Mouse (Mus musculus) G1E (cell line): ENCODE results near the gene Mrpl10. TPM values are rescaled to one million over a fixed set of nuclear protein-coding genes. Genes with fewer than 3 reads are reported as not detected.

ENCODE experiments used
- ATAC-seq: 2 replicates; pipeline ENCODE4 v1.8.0; 2016; ENCODE audit warnings: mild to moderate bottlenecking; ENCODE audit not compliant: insufficient number of reproducible peaks, poor library complexity, low FRiP score, severe bottlenecking; ENCODE audit errors: extremely low read depth
- DNase-seq: peaks from one replicate; pipeline ENCODE4 v3.0.0; 2012; ENCODE audit warnings: low spot score
- H3K27me3 ChIP-seq: 2 replicates; pipeline ENCODE4 v1.6.1; 2012; ENCODE audit warnings: mild to moderate bottlenecking, low read length, inconsistent platforms; ENCODE audit not compliant: insufficient read depth
- H3K36me3 ChIP-seq: replicated peaks from 2 replicates; pipeline ENCODE3; 2012; ENCODE audit warnings: mild to moderate bottlenecking, inconsistent platforms
- H3K4me1 ChIP-seq: 2 replicates; pipeline ENCODE4 v1.6.1; 2012; ENCODE audit warnings: low read depth, low read length, inconsistent platforms, mixed read lengths; ENCODE audit not compliant: insufficient read depth
- H3K4me3 ChIP-seq: 2 replicates; pipeline ENCODE4 v1.5.1; 2012; ENCODE audit warnings: low read depth, mild to moderate bottlenecking, inconsistent platforms, low read length, moderate library complexity, mixed read lengths
- H3K9me3 ChIP-seq: replicated peaks from 2 replicates; pipeline ENCODE4 v1.6.1; 2012; ENCODE audit warnings: inconsistent platforms
- CTCF ChIP-seq: IDR thresholded peaks from 2 replicates; pipeline ENCODE4 v1.5.1; 2012; ENCODE audit warnings: low read depth, low read length, inconsistent platforms, mixed read lengths
- GATA1 ChIP-seq: IDR thresholded peaks from 2 replicates; pipeline ENCODE4 v1.6.1; 2012; ENCODE audit warnings: borderline replicate concordance, low read length, inconsistent platforms, mixed read lengths
- GATA2 ChIP-seq: IDR thresholded peaks from 2 replicates; pipeline ENCODE4 v1.6.1; 2012; ENCODE audit warnings: low read depth, low read length, inconsistent platforms, borderline replicate concordance
- POLR2AphosphoS5 ChIP-seq: IDR thresholded peaks from 2 replicates; pipeline ENCODE4 v1.6.1; 2012; ENCODE audit warnings: low read depth, low read length, inconsistent platforms; ENCODE audit not compliant: insufficient replicate concordance
- TAL1 ChIP-seq: conservative IDR thresholded peaks from 2 replicates; pipeline ENCODE4 v1.6.1; 2012; ENCODE audit warnings: low read depth, low read length, inconsistent platforms, mixed read lengths
- polyA plus RNA-seq: library from polyadenylated mRNA; stranded (reverse); fragments of >175 nt; gene quantifications from 2 replicates; pipeline ENCODE4 v1.2.3, GENCODE M21; 2012
- total RNA-seq, 2 experiments: library from RNA; stranded (forward) in 1 of 2; stranded (reverse) in 1 of 2; fragments of 200-1000 nt in 1 of 2; fragments of >200 nt in 1 of 2; fragmentation: Nextera tagmentation in 1 of 2; gene quantifications; 2 replicates each; pipeline ENCODE4 v1.2.3; 2014 to 2017

Mrpl10 gene
- total and polyA plus RNA-seq, 3 experiments: 36.2 to 71.4 (median 37.8) TPM

- Histone ChIP-seq H3K4me1 (peaks cover 18% of the 10 kb centered on the region), H3K4me3 (no peak overlapping the region), H3K36me3 (no peaks in the 10 kb centered on the region), H3K9me3 (no peaks in the 10 kb centered on the region), H3K27me3 (peaks cover 91% of the 10 kb centered on the region)
- ATAC-seq (no peak), DNase-seq (no peak)
- no peak for TF ChIP-seq GATA1
- no peak for TF ChIP-seq CTCF
- TF ChIP-seq GATA2: no peak
- TF ChIP-seq TAL1: no peak
- no peak for TF ChIP-seq POLR2AphosphoS5
Observed at GRCm38 (mm10) chr11:96997380-96997956, 43.9 kb upstream of the Mrpl10 start.

DNA sequence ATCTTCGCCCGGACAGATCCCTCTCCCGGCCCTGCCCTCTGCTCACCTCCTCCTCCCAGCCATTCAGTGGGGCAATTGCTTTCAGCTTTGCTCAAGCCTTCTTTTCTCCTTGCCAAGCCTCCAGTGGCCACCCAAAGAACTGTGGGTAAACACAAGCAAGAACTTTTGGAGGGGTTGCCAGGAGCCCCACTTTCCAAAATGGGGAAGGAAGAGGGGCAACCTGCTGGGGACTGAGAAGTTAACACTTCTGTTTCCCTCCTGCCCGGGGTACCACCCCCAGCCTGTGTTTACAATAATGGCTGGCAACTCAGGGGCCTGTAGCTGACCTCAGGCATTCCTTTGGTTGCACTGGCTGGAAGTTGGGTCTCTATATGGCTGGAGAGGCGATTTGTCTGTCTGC is 38.2 kb upstream of the Mrpl10 start:
- no peak overlapping the region for H3K4me3 ChIP-seq
- H3K27me3 ChIP-seq: peaks cover 67% of the 10 kb centered on the region
- TF ChIP-seq GATA2: no peak
- TF ChIP-seq TAL1: no peak
- TF ChIP-seq GATA1: no peak
- no peak for TF ChIP-seq POLR2AphosphoS5
- TF ChIP-seq CTCF: no peak
- peaks cover 32% of the 10 kb centered on the region for H3K4me1 ChIP-seq
- H3K36me3 ChIP-seq: no peaks in the 10 kb centered on the region
- ATAC-seq (no peak), DNase-seq (no peak)
- H3K9me3 ChIP-seq: no peaks in the 10 kb centered on the region

DNA sequence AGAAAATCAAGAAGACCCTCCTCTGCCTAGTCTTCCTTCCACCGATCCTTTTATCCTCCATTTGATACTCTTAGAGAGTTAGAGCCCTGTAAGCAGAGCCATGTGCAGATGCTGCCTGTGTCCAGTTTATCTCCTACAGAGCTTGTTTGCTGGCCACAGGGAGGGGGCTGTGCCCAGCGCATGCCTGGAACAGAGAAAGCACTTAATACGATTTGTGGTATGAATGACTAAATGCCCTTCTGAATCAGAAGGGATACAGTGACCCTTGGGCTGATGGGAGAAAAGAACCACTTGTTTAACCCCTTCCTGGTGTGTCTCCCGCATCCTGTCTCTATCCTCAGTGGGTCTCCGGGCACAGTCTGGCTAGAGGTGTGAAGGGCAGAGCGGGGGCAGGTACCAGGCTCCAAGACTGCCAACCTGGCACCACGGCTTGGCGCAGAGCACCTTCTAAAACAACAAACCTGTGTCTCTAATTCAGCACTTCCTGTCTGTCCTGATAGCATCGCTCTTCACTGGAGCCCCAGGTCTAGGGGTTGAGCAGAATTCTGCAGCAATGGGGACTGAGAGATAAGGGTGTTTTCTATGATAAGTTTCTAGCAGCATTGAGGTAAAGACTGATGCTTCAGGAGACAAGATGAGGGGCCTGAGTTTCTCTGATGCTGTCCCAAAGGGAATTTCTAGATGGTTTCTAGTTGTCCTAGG is 34.1 kb upstream of the Mrpl10 start:
- DNase-seq: peak; percentile 29
- H3K27me3 ChIP-seq: peaks cover 69% of the 10 kb centered on the region
- H3K36me3 ChIP-seq: no peaks in the 10 kb centered on the region
- H3K9me3 ChIP-seq: no peaks in the 10 kb centered on the region
- TF ChIP-seq TAL1 (0 out of 2 replicates have a peak, but pooled peaks have one; percentile 27), GATA1 (no peak), POLR2AphosphoS5 (no peak)
- H3K4me3 ChIP-seq: peak overlapping the region; percentile 54; the same call in 1 of the 2 replicates
- peak; percentile 40; the same call in 1 of the 2 replicates for ATAC-seq
- H3K4me1 ChIP-seq: peaks cover 38% of the 10 kb centered on the region

DNA sequence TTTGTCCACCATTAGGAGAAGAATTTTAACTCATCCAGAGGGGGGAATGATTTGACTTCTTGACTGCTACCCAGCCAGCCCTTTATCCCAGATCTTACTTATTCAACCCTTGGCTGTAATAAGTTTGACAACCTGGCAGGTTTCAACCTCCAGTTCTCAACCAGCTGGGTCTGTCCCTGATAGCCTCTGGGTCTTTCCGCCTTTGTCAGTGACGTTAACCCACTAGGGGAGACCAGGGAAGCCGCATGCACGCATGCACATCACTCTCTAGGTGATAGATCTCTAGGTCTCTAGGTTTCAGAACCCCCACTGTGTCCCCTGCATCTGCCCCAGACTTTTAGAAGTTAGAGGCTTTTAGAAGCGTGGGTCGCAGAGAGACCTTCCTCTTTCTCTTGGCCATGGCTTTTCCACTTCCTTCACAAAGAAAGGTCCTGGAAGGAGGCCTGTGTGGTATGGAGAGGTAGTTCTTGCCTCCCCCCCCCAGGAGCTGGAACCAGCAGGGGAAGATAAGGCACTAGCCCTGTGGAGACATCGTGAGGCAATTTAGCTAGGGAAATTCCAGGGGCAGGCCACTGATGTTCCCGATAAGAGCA is 32.1 kb upstream of the Mrpl10 start:
- DNase-seq (no peak), ATAC-seq (no peak)
- TF ChIP-seq GATA2: no peak
- no peak for TF ChIP-seq GATA1
- TF ChIP-seq POLR2AphosphoS5: no peak
- no peak for TF ChIP-seq TAL1
- TF ChIP-seq CTCF: no peak
- peaks cover 63% of the 10 kb centered on the region for H3K27me3 ChIP-seq
- H3K9me3 ChIP-seq: no peaks in the 10 kb centered on the region
- no peaks in the 10 kb centered on the region for H3K36me3 ChIP-seq
- H3K4me1 ChIP-seq: peaks cover 38% of the 10 kb centered on the region
- H3K4me3 ChIP-seq: no peak overlapping the region

DNA sequence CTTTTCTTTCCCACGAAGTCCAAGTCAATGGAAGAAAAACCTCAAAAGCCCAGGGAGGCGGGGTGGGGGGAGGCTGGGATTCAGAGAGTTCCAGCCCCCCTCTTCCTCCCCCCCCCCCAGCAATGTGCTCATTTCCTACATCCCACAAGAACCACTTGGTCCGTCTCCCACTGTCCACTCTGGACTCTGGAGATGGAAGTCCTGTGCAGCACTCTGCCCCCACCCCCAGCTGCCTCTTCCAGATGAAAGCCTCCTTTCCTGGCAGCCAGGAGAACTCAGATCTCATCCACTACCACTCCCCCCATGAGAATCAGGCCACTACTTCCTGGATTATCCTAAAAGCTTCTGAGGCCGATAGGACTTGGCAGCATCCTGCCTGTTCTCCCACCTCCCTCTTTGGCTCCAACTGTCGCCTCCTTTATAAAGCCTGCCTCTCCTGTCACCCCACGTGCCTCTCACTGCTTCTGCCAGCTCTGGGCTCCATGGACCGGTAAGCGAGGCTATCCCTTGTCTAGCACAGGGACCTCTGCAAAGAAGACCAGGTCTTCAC is 28.2 kb upstream of the Mrpl10 start, which contains the start of gene Sp6:
TSS of gene Sp6 (plus strand) at position 274 of the 550 bp plus-strand sequence.
- Histone ChIP-seq H3K27me3 (peaks cover 77% of the 10 kb centered on the region), H3K4me3 (no peak within 1 kb of the TSS), H3K36me3 (no peaks in the 10 kb centered on the region), H3K4me1 (peaks cover 16% of the 10 kb centered on the region), H3K9me3 (no peaks in the 10 kb centered on the region)
- no peak for ATAC-seq
- TF ChIP-seq TAL1 (no peak), GATA2 (no peak)
- no peak for DNase-seq

DNA sequence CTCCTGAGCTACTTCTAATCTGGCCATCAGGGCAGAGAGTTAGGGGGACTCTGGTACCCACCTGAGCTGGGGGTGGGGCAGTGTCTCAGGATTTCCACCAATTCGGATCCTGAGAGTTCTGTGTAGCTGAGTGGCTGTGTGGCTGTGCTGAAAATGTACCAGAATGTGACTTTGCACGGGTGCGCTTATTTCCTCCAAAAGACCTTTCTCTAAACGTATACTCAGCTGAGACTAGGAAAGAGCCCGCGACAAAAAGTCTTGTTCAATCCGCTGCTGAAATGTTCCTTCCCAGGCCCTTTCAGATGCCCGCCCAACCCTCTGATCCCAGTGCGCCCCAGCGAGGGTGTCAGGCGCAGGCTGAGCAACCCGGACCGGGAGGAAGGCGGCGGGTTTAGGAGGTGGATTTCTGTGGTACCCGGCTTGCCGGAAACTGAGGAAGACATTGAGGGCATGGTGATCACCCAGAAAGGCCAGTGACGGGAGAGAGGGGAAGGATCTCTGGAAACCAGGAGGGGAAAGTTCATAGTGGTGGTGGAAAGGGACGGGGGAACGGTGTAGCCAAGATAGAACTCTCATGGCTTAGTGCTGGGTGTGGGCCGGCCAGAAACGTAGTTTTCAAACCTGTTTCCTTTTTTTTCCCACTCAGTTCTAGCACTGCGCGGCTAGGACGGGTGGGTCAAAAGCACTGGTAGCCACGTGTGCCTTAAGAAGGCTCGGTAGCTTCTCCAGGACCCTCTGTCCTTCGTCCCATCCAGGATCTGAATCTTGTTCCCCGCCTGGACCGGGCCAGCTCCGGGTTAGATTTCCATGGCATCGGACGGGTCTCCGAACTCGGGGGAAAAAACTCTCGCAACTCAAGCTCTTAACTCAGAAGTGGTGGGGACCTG is 23.4 kb upstream of the Mrpl10 start:
- Histone ChIP-seq H3K4me1 (peaks cover 15% of the 10 kb centered on the region), H3K4me3 (no peak overlapping the region), H3K9me3 (peaks cover 6% of the 10 kb centered on the region), H3K36me3 (no peaks in the 10 kb centered on the region), H3K27me3 (peaks cover 79% of the 10 kb centered on the region)
- TF ChIP-seq TAL1 (no peak), CTCF (no peak), POLR2AphosphoS5 (no peak), GATA2 (no peak), GATA1 (no peak)
- DNase-seq (no peak), ATAC-seq (no peak)
